Mouse (Mus musculus) urinary bladder, postnatal 4 days (tissue): ENCODE results near the gene Gys2.
A peak's percentile ranks its signal among the peaks of the same experiment; 100 is the strongest.
"Not testable (repeated sequence)": the region's sequence is repeated elsewhere in the genome, so short reads cannot be mapped to it uniquely, and the experiment has no call there.

ENCODE experiments used
- DNase-seq, 2 experiments: peaks; one replicate each; pipeline ENCODE4 v3.0.0; 2021 to 2022; ENCODE audit warnings: low spot score in 2 of 2

The Gys2 gene

GRCm38 (mm10) chr6:142472801-142473203 lies at the start of gene Gys2:
Gene Gys2, minus strand, starts transcription at chr6:142473109.
- DNase-seq = no peak

GRCm38 (mm10) chr6:142521591-142522110 lies 48.7 kb upstream of the Gys2 start:
- DNase-seq = no peak

GRCm38 (mm10) chr6:142519110-142519509 lies 46.2 kb upstream of the Gys2 start:
- DNase-seq = no peak

GRCm38 (mm10) chr6:142515379-142515778 lies 42.5 kb upstream of the Gys2 start:
- DNase-seq = not testable (repeated sequence)

- DNase-seq = peak in 1 of 2 experiments; percentile 67
Observed at GRCm38 (mm10) chr6:142514912-142515311, 42.0 kb upstream of the Gys2 start.

GRCm38 (mm10) chr6:142512902-142513301 lies 40.0 kb upstream of the Gys2 start:
- no peak for DNase-seq

GRCm38 (mm10) chr6:142511516-142512135 lies 38.7 kb upstream of the Gys2 start:
- DNase-seq = no peak

GRCm38 (mm10) chr6:142508663-142509062 lies 35.8 kb upstream of the Gys2 start:
- DNase-seq = no peak

GRCm38 (mm10) chr6:142507785-142508162 lies 34.9 kb upstream of the Gys2 start, which contains the start of gene Ldhb:
Gene Ldhb, minus strand, starts transcription at chr6:142507957.
- peak; percentile 84 to 89 for DNase-seq

- DNase-seq = no peak
Observed at GRCm38 (mm10) chr6:142507033-142507784, 34.3 kb upstream of the Gys2 start.

GRCm38 (mm10) chr6:142506338-142507032 lies 33.6 kb upstream of the Gys2 start:
- DNase-seq = no peak

GRCm38 (mm10) chr6:142503601-142504000 lies 30.7 kb upstream of the Gys2 start:
- no peak for DNase-seq

GRCm38 (mm10) chr6:142502519-142503125 lies 29.7 kb upstream of the Gys2 start:
- DNase-seq = no peak

- DNase-seq = not testable (repeated sequence)
Observed at GRCm38 (mm10) chr6:142490114-142490513, 17.2 kb upstream of the Gys2 start.

- no peak for DNase-seq
Observed at GRCm38 (mm10) chr6:142487638-142488037, 14.7 kb upstream of the Gys2 start.

GRCm38 (mm10) chr6:142485478-142486123 lies 12.7 kb upstream of the Gys2 start:
- DNase-seq = no peak

- DNase-seq = no peak
Observed at GRCm38 (mm10) chr6:142477239-142477638, 4.3 kb upstream of the Gys2 start.

GRCm38 (mm10) chr6:142471141-142471540 lies 1.8 kb downstream of the Gys2 start:
- DNase-seq = no peak

GRCm38 (mm10) chr6:142469602-142470001 lies 3.3 kb downstream of the Gys2 start:
- DNase-seq = no peak

GRCm38 (mm10) chr6:142462194-142462593 lies 10.7 kb downstream of the Gys2 start:
- DNase-seq = no peak

GRCm38 (mm10) chr6:142459017-142459678 lies 13.8 kb downstream of the Gys2 start:
- no peak for DNase-seq
